Mouse (Mus musculus) testis, postnatal 14 days (tissue): ENCODE data around the gene Nkiras2.
"Not testable (repeated sequence)": the region's sequence is repeated elsewhere in the genome, so short reads cannot be mapped to it uniquely, and the experiment has no call there.

Experiments used
- DNase-seq: peaks from one replicate; pipeline ENCODE4 v3.0.0; 2021; ENCODE audit warnings: low spot score

Gene Nkiras2

GRCm38 (mm10) chr11:100601372-100601771, 17.7 kb upstream of the Nkiras2 start:
- DNase-seq, result no peak

GRCm38 (mm10) chr11:100603155-100603554, 15.9 kb upstream of the Nkiras2 start:
- DNase-seq, result peak; percentile 49

DNA sequence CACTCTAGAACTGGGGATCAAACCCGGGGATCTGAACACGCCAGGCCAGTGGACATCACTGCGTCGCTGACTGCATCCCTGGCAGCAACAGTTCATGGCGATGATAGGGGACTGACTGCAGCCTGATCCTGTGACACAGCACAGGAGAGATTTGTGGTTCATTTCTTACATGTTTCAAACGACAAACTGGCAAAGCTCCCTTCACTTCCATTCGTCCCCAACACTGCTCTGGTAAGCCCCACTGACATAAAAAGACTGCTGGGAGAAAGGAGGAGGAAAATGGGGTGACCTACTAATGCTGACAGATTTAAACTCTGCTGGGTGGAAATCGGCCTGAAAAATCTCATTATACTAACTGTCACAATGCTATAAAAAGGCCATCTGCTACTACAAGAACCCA, 15.2 kb upstream of the Nkiras2 start:
- no peak for DNase-seq

DNA sequence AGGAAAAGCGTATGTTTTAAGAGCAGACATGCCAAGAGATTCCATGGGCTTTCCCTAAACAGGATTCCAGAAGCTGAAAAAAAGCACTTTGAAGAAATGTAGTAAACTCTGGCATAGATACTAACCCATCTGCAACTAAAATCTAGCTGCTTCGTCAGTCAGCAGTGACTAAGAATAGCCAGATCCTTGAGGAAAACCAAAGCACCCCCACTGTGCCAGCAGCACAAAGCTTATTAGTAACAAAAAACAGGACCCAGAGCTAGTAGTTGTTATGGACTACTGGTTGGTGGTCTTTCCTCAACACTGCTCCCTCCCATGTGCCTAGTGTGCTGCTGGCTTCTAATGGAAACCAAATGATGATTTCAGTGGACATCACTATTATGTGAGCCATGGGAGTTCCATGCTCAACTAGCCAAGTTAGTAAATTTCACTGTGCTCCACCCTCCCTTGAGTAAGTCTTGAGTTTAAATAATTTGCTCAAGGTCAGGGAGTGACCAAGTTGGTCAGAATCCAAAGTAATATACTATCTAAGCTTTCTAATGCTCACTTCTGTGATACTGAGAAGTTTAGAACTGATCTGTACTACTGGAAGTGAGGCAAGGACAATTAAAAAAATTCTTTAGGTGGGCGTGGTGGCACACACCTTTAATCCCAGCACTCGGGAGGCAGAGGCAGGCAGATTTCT, 14.6 kb upstream of the Nkiras2 start:
- no peak for DNase-seq

DNA sequence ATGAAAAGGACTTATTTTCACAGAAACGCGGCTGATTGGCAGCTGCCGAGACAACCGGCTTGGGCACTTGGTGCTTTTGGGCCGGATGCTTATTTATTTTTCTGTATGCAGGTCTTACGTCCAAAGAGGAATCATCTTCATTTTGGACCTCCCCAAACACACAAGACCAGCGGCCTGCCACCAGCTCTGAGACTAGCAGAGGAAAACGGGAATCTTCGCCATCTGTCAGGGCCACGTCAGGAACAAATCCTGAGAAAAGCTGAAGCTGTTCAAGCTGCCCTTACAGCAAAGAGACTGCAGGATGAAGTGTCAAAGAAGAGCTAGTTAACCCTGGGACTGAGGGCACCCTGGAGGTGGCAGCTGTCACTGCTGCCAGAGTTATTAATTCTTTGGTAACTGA, 13.6 kb upstream of the Nkiras2 start:
- DNase-seq, result no peak

GRCm38 (mm10) chr11:100607121-100607520, 11.9 kb upstream of the Nkiras2 start:
- no peak for DNase-seq

DNA sequence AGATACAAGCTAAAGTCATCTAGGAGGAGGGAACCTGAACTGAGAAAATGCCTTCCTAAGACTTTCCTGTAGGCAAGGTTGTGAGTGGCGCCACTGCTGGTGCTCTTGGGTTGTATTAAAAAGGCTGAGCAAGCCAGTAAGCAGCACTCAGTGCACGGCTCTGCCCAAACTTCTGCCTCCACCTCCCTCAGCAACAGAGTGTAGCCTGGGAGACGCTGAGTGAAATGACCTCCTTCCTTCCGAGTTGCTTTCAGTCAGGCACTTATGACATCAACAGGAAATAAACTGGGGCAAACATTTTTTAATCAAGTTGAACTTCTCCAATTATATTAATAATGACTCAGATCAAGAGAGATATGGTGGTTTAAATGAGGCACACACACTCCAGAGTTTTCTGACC, 10.2 kb upstream of the Nkiras2 start:
- no peak for DNase-seq

DNA sequence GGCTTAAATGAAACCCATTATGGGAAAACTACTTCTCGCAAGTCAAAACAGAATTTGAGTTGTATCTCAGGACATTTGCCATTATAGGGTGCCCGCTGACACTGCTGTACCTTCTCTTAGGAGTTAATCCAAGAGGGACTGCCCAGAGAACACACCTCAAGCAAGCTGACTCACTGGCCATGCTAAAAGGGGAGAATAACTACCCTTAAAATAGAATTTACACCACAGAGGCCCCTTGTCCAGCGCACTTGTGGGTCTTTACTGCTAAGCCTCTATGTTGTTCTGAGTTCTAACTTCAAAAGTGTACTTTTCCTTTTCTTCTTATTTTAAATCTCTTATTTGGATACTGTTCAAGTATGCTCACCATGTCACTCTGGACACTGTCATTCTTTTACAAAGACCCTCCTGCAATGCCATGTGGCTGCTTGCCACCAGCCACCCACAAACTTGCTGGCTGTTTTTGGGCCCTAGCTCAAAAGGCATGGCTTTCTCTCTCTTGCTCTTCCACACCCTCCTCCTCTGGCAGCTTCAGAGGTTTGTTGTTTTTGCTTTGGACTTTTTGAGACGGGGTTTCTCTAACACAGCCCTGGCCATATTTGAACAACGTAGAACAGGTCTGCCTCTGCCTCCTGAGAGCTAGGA, 9.6 kb upstream of the Nkiras2 start:
- no peak for DNase-seq

DNA sequence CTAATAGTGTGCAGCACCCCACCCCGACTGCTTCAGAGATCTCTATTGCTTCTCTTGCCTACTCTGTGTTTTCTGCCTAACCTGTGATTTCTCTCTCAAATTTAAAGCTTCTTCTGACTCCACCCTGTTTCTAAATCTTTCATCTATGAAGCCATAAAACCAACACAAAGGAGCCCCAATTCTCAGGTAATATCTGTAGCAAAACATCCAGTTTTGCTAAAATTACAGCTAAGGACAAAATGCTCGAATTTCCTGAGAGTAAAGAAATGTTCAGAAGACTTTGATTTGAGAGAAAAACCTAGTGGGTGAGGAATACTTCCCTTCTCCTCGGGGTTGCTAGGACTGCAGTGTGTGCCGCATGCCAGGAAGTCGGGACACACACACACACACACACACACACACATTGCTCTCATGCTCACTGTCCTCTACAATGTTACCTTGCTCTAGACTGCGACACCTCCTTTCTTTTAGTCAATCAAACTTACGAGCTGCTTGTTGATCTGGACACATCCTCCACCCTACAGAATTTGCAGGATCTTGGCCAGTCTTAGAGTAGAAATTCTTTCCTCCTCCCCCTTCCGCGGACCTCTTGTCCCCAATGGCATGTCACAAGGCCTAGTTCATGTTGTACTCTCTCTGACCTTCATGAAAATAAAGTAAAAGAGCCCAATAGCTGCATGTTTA, 8.9 kb upstream of the Nkiras2 start:
- DNase-seq, result no peak

- DNase-seq, result no peak
Measured at GRCm38 (mm10) chr11:100611627-100612026, 7.4 kb upstream of the Nkiras2 start.

- DNase-seq, result no peak
Measured at GRCm38 (mm10) chr11:100613241-100613640, 5.8 kb upstream of the Nkiras2 start.

GRCm38 (mm10) chr11:100616332-100616731, 2.7 kb upstream of the Nkiras2 start:
- no peak for DNase-seq

DNA sequence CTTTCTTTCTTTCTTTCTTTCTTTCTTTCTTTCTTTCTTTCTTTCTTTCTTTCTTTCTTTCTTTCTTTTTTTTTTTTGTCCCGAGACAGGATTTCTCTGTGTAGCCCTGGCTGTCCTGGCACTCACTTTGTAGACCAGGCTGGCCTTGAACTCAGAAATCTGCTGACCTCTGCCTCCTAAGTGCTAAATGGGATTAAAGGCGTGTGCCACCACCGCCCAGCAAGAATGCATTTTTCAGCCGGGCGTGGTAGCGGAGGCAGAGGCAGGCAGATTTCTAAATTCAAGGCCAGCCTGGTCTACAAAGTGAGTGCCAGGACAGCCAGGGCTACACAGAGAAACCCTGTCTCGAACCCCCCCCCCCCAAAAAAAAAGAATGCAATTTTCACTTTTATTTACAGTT, 2.2 kb upstream of the Nkiras2 start:
- DNase-seq, result not testable (repeated sequence)

DNA sequence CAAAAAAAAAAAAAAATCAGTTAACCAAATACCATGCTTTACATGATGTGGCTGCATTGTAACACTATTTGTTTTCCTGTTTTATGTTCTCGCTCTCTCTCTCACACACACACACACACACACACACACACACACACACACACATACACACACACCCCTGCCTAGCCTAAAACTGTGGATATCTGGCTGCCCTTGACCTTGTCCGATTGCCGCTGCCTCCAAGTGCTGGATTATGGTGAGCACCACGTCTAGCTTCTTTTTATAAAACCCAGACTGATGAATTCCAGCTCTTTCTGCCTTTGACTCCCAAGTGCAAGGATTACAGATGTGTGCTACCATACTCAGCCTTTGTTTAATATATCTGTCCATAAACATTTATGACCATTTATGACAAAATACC, 1.6 kb upstream of the Nkiras2 start:
- DNase-seq, result no peak

DNA sequence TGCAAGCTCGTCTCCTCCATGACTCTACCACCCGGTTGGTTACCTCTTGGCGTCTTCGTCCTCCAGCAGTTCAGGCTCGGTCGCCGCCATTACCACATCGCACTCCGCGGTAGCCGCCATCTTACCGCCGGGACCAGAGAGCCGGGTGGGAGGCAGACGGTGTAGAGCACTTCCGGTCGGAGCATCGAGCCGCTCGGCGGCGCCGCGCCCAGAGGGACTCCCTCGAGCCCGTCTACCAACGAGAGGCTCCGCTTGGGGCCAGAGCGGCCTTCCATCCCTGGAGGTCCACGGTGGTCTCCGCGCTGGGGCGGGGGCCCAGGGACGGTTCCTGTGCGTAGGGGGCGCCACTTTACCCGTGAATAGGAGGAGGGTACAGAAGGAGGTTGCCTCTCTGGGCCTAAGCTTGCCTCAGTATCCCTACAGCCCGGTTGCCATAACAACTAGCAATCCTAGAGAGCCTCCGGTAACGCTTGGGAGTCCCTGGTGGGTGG, 486 bp downstream of the Nkiras2 start:
- peak; percentile 99 for DNase-seq

DNA sequence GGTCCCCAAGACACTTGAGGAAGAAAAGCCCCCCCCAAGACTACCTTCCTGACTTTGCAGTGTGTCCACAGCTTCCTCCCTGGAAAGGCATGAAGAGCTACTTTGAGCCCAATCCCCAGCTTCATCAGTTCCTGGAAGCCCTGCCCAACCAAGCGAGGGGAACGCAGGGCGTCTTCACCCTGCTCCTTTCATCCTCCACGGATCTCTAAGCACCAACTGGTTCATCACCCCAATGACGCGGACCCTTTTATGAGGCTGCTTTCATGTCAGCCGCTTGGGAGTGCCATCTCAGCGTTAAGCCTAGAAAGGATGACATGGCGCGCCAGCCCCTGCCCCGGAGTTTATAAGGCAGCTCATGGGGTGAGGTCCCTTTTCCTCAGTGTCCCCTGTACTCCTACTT, 938 bp downstream of the Nkiras2 start, which contains the start of gene Dnajc7:
Gene Dnajc7, minus strand, starts transcription at position 187 of the 400 bp plus-strand sequence.
- DNase-seq, result no peak

- DNase-seq, result peak; percentile 95
Measured at GRCm38 (mm10) chr11:100622714-100623113, 3.7 kb downstream of the Nkiras2 start.

DNA sequence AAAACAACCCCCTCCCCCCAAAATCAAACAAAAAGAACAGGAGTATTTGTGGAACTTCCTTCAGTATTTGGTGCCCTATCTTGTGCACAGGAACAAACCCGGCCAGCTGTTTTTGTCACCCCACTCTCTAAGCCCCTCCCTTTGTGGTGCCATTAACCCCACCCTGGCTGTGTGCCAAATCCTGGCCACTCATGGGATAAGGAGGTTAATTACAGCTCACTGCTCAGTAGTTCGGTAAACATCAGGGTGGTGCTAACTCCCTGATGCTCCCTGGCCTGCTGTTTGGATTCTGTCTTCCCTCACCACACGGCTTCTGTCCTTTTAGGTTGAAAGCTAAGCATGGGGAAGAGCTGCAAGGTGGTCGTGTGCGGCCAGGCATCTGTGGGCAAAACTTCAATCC, 4.8 kb downstream of the Nkiras2 start:
- peak; percentile 46 for DNase-seq

DNA sequence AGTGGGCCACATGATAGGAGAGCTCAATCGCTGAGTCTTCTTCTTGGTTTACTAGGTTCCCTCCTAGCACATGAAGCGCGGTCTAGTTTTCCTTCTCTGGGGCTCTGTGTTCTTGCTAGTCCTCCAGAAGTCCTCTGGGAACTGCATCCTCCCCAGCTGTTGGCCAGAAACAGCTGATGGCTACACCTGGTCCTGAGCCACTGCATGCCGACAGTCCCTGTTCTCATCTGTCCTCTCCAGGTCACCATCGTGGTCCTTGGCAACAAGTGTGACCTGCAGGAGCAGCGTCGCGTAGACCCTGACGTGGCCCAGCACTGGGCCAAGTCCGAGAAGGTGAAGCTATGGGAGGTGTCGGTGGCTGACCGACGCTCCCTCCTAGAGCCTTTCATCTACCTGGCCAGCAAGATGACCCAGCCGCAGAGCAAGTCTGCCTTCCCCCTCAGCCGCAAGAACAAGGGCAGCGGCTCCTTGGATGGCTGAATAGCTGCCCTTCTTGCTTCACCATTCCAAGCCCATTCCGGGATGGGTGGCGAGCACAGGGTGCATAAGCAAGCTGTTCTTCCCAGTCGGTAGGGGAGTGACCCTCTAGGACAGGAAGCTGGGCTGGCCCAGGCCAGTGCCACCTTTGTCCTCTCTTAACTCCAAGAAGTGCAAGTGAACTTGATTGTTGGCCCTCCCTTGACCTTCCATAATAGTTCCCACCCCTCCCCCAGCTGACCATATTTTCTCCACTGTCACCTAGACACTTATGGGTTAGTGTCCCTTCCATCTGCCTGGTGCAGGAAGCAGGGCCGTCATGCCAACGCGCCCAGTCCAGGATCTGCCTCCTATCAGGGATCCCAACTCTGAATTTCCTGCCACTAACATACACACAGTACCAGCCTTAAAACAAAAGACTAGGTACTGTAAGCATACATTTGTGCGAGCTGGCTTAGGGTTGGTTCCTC, 7.0 kb downstream of the Nkiras2 start:
- no peak for DNase-seq

DNA sequence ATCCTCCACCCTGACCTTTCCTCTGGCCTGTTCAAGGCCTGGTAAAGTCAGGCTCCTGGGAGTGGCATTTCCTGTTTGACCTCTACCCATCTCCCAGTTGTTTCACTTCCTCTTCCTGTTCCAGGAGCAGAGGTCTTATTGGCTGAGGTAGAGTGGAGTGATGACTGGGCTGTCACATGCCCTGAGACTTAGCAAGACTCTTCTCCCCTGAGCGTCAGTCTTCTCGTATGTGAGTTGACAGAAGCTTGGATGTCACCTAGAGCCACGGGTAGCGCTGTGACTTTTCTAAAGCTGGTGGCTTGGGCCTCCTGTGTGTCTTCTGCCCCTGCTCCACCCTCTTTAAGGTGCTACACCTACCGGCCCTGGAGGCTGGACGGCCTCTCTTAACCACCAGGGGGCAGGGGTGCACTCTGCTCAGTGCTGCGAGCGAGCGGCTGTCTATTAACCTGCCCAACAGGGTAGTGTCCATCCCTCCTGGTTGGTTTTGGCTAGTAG, 7.7 kb downstream of the Nkiras2 start:
- DNase-seq, result no peak

DNA sequence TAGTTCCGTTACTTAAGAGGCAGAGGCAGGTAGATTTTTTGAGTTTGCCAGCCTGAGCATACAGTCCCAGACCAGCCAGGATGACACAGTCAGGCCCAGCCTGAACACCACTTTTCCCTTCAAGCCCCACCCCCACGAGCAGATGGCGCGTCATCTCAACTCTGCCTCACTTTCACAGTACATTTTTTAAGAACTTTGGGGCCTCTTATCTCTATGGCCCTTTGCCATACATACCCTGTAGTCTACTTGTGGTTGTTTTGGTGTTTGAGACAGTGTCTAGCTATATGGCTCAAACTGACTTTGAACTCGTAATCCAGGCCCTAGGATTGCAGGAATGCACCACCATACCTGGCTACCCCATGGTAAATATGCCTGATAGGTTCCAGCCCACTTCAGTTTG, 9.0 kb downstream of the Nkiras2 start:
- DNase-seq, result no peak

- DNase-seq, result no peak
Measured at GRCm38 (mm10) chr11:100628862-100629352, 9.9 kb downstream of the Nkiras2 start.
